Mouse (Mus musculus): ENCODE data around the gene Bach1. TPM values are rescaled to one million over a fixed set of nuclear protein-coding genes. Genes with fewer than 3 reads are reported as not detected.

Bach1 gene
- total RNA-seq (2021), result 10 to 100 TPM; 25.8 to 33.0 TPM

DNA sequence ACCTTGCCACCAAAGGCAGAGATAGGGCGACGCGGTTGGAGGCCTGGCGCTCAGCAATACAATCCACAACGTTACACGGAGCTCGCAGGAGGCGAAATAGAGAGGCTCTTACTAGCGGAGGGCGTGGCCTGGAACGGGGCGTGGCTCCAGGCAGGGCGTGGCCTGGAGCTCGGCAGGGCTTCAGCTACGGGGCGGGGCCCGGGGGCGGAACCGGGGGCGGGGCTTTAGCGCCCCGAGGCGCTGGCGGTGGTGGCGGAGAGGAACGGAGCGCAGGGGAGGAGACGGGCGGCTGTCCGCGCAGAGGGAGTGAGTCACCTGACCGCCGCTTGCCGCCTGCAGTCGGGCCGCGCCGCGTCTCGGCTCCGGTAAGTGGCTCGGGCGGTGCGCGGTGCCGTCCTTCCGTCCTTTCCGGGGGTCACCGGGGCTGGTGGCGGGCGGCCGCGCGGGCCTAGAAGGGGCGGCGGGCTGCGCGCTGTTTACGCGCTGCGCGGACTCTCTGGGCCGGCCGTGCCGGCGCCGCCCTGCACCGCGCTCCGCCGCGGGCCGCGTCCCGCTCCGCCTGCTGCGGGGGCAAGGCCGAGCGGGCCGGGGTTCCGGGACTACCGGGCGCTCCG lies at the start of gene Bach1:
Gene Bach1, plus strand, starts transcription at position 254 of the 614 bp plus-strand sequence.
- intact Hi-C loops (cut with DNase I), result loop anchor here (5.0 kb wide), 1 partner anchor 36 kb away; no protein-coding TSS in a partner anchor
- DNase-seq (ENCODE audit: low spot score), result peak; percentile 83

- no peak for DNase-seq (ENCODE audit: low spot score)
- intact Hi-C loops (cut with DNase I), result no loop called here
Measured at GRCm38 (mm10) chr16:87652344-87652743, 46.4 kb upstream of the Bach1 start.

GRCm38 (mm10) chr16:87652924-87653323 lies 45.8 kb upstream of the Bach1 start:
- intact Hi-C loops (cut with DNase I), result no loop called here
- DNase-seq (ENCODE audit: low spot score), result no peak

- intact Hi-C loops (cut with DNase I), result no loop called here
- no peak for DNase-seq (ENCODE audit: low spot score)
Measured at GRCm38 (mm10) chr16:87654016-87654575, 44.6 kb upstream of the Bach1 start.

GRCm38 (mm10) chr16:87655005-87655404 lies 43.7 kb upstream of the Bach1 start:
- intact Hi-C loops (cut with DNase I), result no loop called here
- DNase-seq (ENCODE audit: low spot score), result no peak

- intact Hi-C loops (cut with DNase I), result no loop called here
- no peak for DNase-seq (ENCODE audit: low spot score)
Measured at GRCm38 (mm10) chr16:87655579-87655978, 43.2 kb upstream of the Bach1 start.

- intact Hi-C loops (cut with DNase I), result no loop called here
- DNase-seq (ENCODE audit: low spot score), result no peak
Measured at GRCm38 (mm10) chr16:87656771-87657170, 42.0 kb upstream of the Bach1 start.

DNA sequence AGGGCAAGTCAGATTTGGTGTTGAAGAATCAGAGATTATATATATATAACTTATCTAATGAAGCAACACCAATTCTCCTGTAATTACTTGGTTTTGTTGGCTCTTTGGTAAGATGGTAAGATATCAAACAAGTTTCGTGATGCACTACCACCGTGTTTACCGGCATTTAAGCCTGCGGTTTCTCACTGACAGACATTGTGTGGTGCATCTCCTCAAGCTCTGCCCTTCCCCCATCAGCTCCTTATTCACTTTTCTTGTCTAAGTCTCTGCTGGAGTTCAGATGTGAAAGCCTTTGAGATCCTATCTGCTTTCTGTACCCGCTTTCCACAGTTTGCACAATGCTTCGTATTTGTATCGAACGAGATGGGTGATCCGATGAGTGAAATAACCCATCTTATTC lies 41.5 kb upstream of the Bach1 start:
- intact Hi-C loops (cut with DNase I), result no loop called here
- no peak for DNase-seq (ENCODE audit: low spot score)

GRCm38 (mm10) chr16:87661024-87661471 lies 37.7 kb upstream of the Bach1 start:
- intact Hi-C loops (cut with DNase I), result loop anchor here (5.0 kb wide), 1 partner anchor 36 kb away; the partner anchor contains the start of gene Bach1

DNA sequence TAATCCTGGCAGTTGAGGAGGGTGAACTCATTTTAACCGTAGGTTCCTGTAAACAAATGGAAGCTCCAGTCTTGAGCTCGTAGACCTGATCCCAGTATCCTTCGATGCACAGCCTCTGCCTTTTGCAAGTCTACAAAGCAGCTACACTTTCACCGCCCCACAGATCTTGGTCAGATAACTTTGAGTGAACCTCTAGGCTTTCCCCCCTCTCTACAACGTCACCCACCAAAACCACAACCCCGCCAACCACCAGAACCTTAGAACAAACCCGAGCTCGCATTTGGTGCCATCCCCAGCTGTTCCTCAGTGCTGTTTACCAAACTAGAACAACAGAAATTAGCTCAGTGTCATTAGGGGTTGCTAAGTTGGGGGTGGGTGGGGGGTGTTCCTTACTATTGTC lies 37.1 kb upstream of the Bach1 start:
- intact Hi-C loops (cut with DNase I), result loop anchor here (5.0 kb wide), 1 partner anchor 36 kb away; the partner anchor contains the start of gene Bach1

More at GRCm38 (mm10) chr16:87661024-87661471, 37.7 kb upstream of the Bach1 start:
- peak; percentile 57 for DNase-seq (ENCODE audit: low spot score)

GRCm38 (mm10) chr16:87662528-87662927 lies 36.2 kb upstream of the Bach1 start:
- DNase-seq (ENCODE audit: low spot score), result no peak
- intact Hi-C loops (cut with DNase I), result loop anchor here (5.0 kb wide), 1 partner anchor 35 kb away; the partner anchor contains the start of gene Bach1

More for the DNA sequence above, 37.1 kb upstream of the Bach1 start:
- DNase-seq (ENCODE audit: low spot score), result no peak

GRCm38 (mm10) chr16:87663890-87664289 lies 34.9 kb upstream of the Bach1 start:
- intact Hi-C loops (cut with DNase I), result loop anchor here (5.0 kb wide), 1 partner anchor 33 kb away; the partner anchor contains the start of gene Bach1
- peak; percentile 25 for DNase-seq (ENCODE audit: low spot score)

- intact Hi-C loops (cut with DNase I), result no loop called here
- no peak for DNase-seq (ENCODE audit: low spot score)
Measured at GRCm38 (mm10) chr16:87665246-87665645, 33.5 kb upstream of the Bach1 start.

GRCm38 (mm10) chr16:87665752-87666619 lies 32.8 kb upstream of the Bach1 start:
- intact Hi-C loops (cut with DNase I), result no loop called here
- no peak for DNase-seq (ENCODE audit: low spot score)

GRCm38 (mm10) chr16:87666620-87667004 lies 32.1 kb upstream of the Bach1 start:
- intact Hi-C loops (cut with DNase I), result no loop called here
- DNase-seq (ENCODE audit: low spot score), result no peak

- intact Hi-C loops (cut with DNase I), result no loop called here
- no peak for DNase-seq (ENCODE audit: low spot score)
Measured at GRCm38 (mm10) chr16:87668002-87668401, 30.7 kb upstream of the Bach1 start.

- intact Hi-C loops (cut with DNase I), result no loop called here
- DNase-seq (ENCODE audit: low spot score), result no peak
Measured at GRCm38 (mm10) chr16:87670091-87670820, 28.5 kb upstream of the Bach1 start.

- DNase-seq (ENCODE audit: low spot score), result no peak
- intact Hi-C loops (cut with DNase I), result no loop called here
Measured at GRCm38 (mm10) chr16:87670821-87671165, 28.0 kb upstream of the Bach1 start.

GRCm38 (mm10) chr16:87671336-87671735 lies 27.4 kb upstream of the Bach1 start:
- intact Hi-C loops (cut with DNase I), result no loop called here
- no peak for DNase-seq (ENCODE audit: low spot score)

DNA sequence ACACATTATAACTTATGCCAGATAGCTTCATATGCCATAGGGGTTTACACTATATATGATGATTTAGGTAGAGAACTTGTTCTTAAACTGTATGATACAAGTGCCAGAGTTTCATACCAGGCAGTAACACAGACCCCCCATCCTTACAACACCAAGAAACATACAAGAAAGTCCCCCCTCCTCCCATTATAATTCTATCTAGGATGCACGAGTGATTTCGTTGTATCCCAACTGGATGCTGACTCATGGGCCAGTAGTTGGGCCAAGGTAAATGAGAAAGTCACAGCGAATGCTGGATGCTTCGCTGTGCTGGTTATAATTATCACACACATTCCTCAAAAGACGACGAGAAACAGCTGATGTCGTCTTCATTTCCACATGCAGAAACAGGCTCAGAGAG lies 25.6 kb upstream of the Bach1 start:
- DNase-seq (ENCODE audit: low spot score), result no peak
- intact Hi-C loops (cut with DNase I), result no loop called here

All from heart, postnatal 25 days (tissue).